Mouse (Mus musculus) brain, embryonic 14.5 days (tissue): Measurements from ENCODE around the gene Snapc1.

Experiments used
- CTCF ChIP-seq: fragments of 200-500 bp; IDR thresholded peaks from 2 replicates; pipeline ENCODE4 v1.5.1; 2012; ENCODE audit warnings: inconsistent platforms, mild to moderate bottlenecking, moderate library complexity, borderline replicate concordance; ENCODE audit not compliant: insufficient read depth, insufficient read length; ENCODE audit errors: extremely low read depth
- POLR2A ChIP-seq: fragments of 200-500 bp; IDR thresholded peaks from 2 replicates; pipeline ENCODE4 v1.6.1; 2012; ENCODE audit warnings: mild to moderate bottlenecking, inconsistent platforms, borderline replicate concordance; ENCODE audit not compliant: poor library complexity, insufficient read depth, insufficient read length, severe bottlenecking; ENCODE audit errors: extremely low read depth

DNA sequence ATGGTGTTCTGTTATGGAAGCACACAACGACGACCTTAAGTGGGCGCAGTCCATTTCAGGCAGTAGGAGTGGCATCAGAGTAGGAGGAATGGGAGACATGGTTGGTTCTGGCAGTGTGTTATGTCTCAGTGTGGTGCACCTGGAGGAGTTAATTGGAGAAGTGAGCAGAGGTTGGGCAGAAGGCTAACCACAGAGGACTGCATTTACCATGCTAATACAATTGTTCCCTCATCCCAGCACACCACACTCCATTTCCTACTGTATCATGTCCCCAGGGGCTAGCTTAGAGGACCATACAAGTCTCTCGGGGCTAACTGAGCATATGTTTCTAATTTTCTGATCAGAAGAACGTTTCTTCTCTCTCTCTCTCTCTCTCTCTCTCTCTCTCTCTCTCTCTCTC is 51.2 kb downstream of the Snapc1 start:
- TF ChIP-seq POLR2A (no peak), CTCF (no peak)
